Mouse (Mus musculus) liver, adult 2 months (tissue): ENCODE measurements around the gene Ret.

ENCODE experiments used
- CTCF ChIP-seq: fragments of 200-500 bp; IDR thresholded peaks from 2 replicates; pipeline ENCODE4 v1.5.1; 2011; ENCODE audit warnings: low read depth, low read length, control low read depth
- POLR2A ChIP-seq: fragments of 200-500 bp; IDR thresholded peaks from 2 replicates; pipeline ENCODE4 v1.6.1; 2011; ENCODE audit warnings: low read length, control low read depth; ENCODE audit not compliant: insufficient read depth; ENCODE audit errors: extremely low read depth

DNA sequence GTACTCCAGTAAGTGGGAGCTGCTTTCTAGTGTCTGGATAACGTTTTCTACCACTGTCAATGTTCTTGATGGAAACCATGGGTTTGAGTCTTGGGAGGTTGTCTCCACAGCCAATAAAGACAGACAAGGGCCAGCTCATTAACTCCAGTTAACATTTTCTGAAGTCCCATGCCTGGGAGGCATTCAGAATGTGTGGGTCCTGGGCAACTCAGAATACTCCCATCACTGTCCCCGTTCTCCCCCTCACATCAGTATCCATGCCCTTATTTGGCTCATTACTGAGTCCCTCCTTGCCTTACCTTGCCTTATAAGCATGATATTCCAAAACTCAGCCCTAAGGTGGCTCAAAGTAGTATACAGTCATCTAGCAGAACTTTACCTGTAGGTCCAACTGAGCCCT, 25.0 kb upstream of the Ret start:
- TF ChIP-seq CTCF = no peak
- no peak for TF ChIP-seq POLR2A
